Mouse (Mus musculus): ENCODE measurements around the gene 4921504E06Rik.

GRCm38 (mm10) chr2:19540906-19541305, 12.8 kb downstream of the 4921504E06Rik start:
- no peak for TF ChIP-seq CTCF (IDR thresholded peaks at IDR 0.05; ENCODE audit: low read depth)
- no peak for TF ChIP-seq EP300 (IDR thresholded peaks at IDR 0.05; ENCODE audit: low read depth)

Measured in heart, postnatal 0 days (tissue).